Mouse (Mus musculus) kidney, postnatal 14 days (tissue): ENCODE results near the gene Tubb1.

Experiments
- DNase-seq: peaks from one replicate; pipeline ENCODE4 v3.0.0; 2022; ENCODE audit warnings: mixed read lengths

Tubb1 gene

GRCm38 (mm10) chr2:174450353-174450752, at the start of gene Tubb1:
Tubb1 (plus strand) TSS chr2:174450695.
- no peak for DNase-seq

- DNase-seq: no peak
These were observed 40.3 kb upstream of the Tubb1 start for GRCm38 (mm10) chr2:174410222-174410621.

- no peak for DNase-seq
These were observed 37.4 kb upstream of the Tubb1 start for GRCm38 (mm10) chr2:174413127-174413526.

GRCm38 (mm10) chr2:174415001-174415730, 35.3 kb upstream of the Tubb1 start:
- DNase-seq: no peak

- DNase-seq: peak; percentile 96
These were observed 34.7 kb upstream of the Tubb1 start, which contains the start of gene Nelfcd for GRCm38 (mm10) chr2:174415731-174416310. Nelfcd (plus strand) TSS chr2:174415804.

- DNase-seq: no peak
These were observed 29.4 kb upstream of the Tubb1 start for GRCm38 (mm10) chr2:174421107-174421506.

- no peak for DNase-seq
These were observed 26.0 kb upstream of the Tubb1 start for GRCm38 (mm10) chr2:174424301-174425085.

GRCm38 (mm10) chr2:174426856-174427255, 23.6 kb upstream of the Tubb1 start:
- no peak for DNase-seq

- DNase-seq: no peak
These were observed 22.2 kb upstream of the Tubb1 start for GRCm38 (mm10) chr2:174428076-174428835.

GRCm38 (mm10) chr2:174428996-174429591, 21.4 kb upstream of the Tubb1 start:
- DNase-seq: no peak

- no peak for DNase-seq
These were observed 15.6 kb upstream of the Tubb1 start for GRCm38 (mm10) chr2:174434943-174435342.

GRCm38 (mm10) chr2:174436076-174436701, 14.3 kb upstream of the Tubb1 start:
- no peak for DNase-seq

- DNase-seq: no peak
These were observed 13.4 kb upstream of the Tubb1 start for GRCm38 (mm10) chr2:174436916-174437696.

GRCm38 (mm10) chr2:174437697-174437982, 12.9 kb upstream of the Tubb1 start:
- DNase-seq: no peak

- DNase-seq: no peak
These were observed 12.3 kb upstream of the Tubb1 start for GRCm38 (mm10) chr2:174438181-174438580.

- peak; percentile 82 for DNase-seq
These were observed 11.6 kb upstream of the Tubb1 start, which contains the start of gene Ctsz for GRCm38 (mm10) chr2:174438737-174439449. Ctsz (minus strand) TSS chr2:174439039.

GRCm38 (mm10) chr2:174439450-174439838, 11.1 kb upstream of the Tubb1 start:
- DNase-seq: no peak

- no peak for DNase-seq
These were observed 10.5 kb upstream of the Tubb1 start for GRCm38 (mm10) chr2:174439961-174440360.

GRCm38 (mm10) chr2:174441898-174442297, 8.6 kb upstream of the Tubb1 start:
- no peak for DNase-seq

- DNase-seq: no peak
These were observed 8.0 kb upstream of the Tubb1 start for GRCm38 (mm10) chr2:174442460-174442859.

GRCm38 (mm10) chr2:174443046-174443445, 7.4 kb upstream of the Tubb1 start:
- DNase-seq: no peak
